Mouse (Mus musculus): Measurements from ENCODE around the gene Magi2. TPM values are rescaled to one million over a fixed set of nuclear protein-coding genes. Genes with fewer than 3 reads are reported as not detected.

The Magi2 gene
- total RNA-seq, 2 experiments from 2014 or later: 139 to 145 TPM

DNA sequence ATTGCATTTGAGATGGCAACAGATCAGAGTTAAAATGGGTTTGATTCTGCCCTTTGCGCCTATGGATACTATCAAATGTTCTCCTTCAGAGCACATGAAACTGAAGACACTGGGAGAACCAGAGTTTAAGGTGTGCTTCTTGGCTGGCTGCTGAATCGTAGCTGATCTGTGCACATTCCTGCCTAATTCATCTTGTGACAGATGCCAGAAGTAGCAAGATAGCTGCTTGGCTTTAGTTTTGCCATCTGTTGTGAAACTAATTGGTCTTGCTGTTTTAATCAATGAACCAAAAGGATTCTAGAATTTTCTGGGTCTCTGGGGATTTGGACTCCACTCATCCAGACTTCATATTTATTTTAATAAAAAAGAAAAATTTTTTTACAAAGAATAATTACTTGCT is 553.2 kb downstream of the Magi2 start:
- DNase-seq (ENCODE audit: extremely low spot score in 1 of 2, low spot score in 2 of 2): no peak
- Histone ChIP-seq H3K4me3 (no peak overlapping the region), H3K27ac (no peak overlapping the region)
- intact Hi-C loops (cut with DNase I): no loop called here
- TF ChIP-seq CTCF (IDR thresholded peaks at IDR 0.05): no peak

DNA sequence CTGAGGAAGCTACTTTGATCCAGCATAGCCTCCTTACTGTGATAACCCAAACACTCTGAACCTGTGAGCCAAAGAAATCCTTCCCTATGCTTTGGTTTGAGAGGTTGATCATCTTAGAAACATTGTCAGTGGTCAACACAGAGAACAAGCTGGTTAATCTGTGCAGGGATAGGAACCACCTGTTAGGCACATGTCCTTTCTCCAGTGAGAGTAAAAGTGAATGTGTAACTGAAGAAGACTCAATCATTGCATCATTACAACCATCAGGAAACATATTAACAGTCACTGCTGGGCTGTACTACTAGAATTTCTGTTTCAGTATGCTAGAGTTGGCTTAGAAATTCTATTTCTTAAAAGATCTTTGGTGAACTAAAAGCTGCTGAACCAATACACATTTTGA is 558.5 kb downstream of the Magi2 start:
- intact Hi-C loops (cut with DNase I): no loop called here
- DNase-seq (ENCODE audit: extremely low spot score in 1 of 2, low spot score in 2 of 2): no peak
- Histone ChIP-seq H3K4me3 (no peak overlapping the region), H3K27ac (no peak overlapping the region)
- TF ChIP-seq CTCF (IDR thresholded peaks at IDR 0.05): no peak

DNA sequence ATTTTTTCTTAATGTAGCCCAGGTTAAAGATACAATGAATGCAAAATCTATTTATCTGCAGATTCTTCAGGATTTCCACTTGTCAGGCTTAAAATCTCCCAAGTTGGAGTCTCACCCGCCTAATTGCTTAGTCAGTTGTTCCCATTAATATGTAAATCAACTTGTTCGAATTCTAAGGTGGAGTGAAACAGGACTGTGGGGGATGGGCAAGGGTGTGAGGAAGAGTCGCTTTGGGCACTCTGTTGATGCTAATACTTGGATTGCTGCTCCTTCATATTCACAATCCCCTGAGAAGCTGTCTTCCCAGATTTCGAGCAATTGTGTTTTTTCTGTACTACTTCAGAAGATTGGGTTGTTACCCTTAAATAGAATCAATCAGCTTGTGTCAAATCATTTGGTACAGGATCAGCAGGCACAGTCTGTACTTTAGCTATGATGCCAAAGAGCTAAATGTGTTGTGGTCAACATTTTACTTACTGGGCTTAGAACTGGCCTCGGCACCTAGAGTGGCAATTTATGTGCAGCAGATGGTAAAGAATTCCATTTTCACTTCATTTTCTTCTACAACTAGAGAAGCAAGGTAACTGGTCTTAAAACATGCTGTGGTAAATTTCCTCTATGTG is 560.8 kb downstream of the Magi2 start:
- no peak for DNase-seq (ENCODE audit: extremely low spot score in 1 of 2, low spot score in 2 of 2)
- Histone ChIP-seq H3K27ac (no peak overlapping the region), H3K4me3 (no peak overlapping the region)
- no peak for TF ChIP-seq CTCF (IDR thresholded peaks at IDR 0.05)
- intact Hi-C loops (cut with DNase I): no loop called here

- no peak overlapping the region for H3K4me3 ChIP-seq
- no peak for DNase-seq (ENCODE audit: extremely low spot score in 1 of 2, low spot score in 2 of 2)
- no peak for TF ChIP-seq CTCF (IDR thresholded peaks at IDR 0.05)
- H3K27ac ChIP-seq: no peak overlapping the region
- intact Hi-C loops (cut with DNase I): no loop called here
Observed at GRCm38 (mm10) chr5:19803052-19803769, 576.4 kb downstream of the Magi2 start.

DNA sequence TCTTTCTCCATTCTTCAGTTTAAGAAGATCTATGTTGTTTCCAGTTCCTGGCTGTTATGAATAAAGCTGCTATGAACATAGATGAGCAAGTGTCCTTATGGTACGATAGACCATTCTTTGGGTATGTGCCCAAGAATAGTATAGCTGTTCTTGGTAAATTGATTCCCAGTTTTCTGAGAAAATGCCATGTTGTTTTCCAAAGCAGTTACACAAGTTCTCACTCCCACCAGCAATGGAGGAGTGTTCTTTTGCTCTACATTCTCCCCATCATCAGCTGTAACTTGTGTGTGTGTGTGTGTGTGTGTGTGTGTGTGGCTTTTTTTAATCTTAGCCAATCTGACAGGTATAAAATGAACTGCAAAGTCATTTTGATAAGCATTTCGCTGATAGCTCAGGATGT is 595.7 kb downstream of the Magi2 start:
- H3K4me3 ChIP-seq: no peak overlapping the region
- TF ChIP-seq CTCF (IDR thresholded peaks at IDR 0.05): no peak
- no peak overlapping the region for H3K27ac ChIP-seq
- intact Hi-C loops (cut with DNase I): no loop called here
- DNase-seq (ENCODE audit: extremely low spot score in 1 of 2, low spot score in 2 of 2): no peak

DNA sequence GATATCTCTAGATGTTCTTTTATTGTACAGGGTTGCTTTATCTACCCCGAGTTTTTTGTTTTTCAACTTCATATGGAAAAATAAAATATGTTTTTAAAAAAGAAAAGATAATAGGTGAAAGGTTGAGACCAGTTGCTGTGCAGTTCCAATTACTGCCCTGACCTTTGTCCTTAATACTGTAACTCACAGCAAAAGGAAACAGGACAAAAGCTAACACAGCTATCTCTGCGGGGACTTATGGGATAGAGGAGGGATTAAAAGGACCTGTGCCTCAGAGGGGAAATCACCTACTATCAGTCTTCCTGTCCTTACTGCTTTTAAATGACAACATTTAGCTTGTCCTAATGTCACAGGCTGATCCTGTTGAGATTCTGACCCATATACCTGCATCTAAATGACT is 599.1 kb downstream of the Magi2 start:
- TF ChIP-seq CTCF (IDR thresholded peaks at IDR 0.05): no peak
- no peak overlapping the region for H3K4me3 ChIP-seq
- H3K27ac ChIP-seq: no peak overlapping the region
- no peak for DNase-seq (ENCODE audit: extremely low spot score in 1 of 2, low spot score in 2 of 2)
- intact Hi-C loops (cut with DNase I): no loop called here

GRCm38 (mm10) chr5:19829341-19829740 is 602.5 kb downstream of the Magi2 start:
- Histone ChIP-seq H3K27ac (no peak overlapping the region), H3K4me3 (no peak overlapping the region)
- DNase-seq (ENCODE audit: extremely low spot score in 1 of 2, low spot score in 2 of 2): no peak
- intact Hi-C loops (cut with DNase I): no loop called here
- no peak for TF ChIP-seq CTCF (IDR thresholded peaks at IDR 0.05)

- intact Hi-C loops (cut with DNase I): no loop called here
Observed at GRCm38 (mm10) chr5:19862854-19863253, 636.0 kb downstream of the Magi2 start.

GRCm38 (mm10) chr5:19870406-19870805 is 643.6 kb downstream of the Magi2 start:
- peak; percentile 17 to 24 for DNase-seq (ENCODE audit: extremely low spot score in 1 of 2, low spot score in 2 of 2)
- Histone ChIP-seq H3K4me3 (no peak overlapping the region), H3K27ac (no peak overlapping the region)
- no peak for TF ChIP-seq CTCF (IDR thresholded peaks at IDR 0.05)
- intact Hi-C loops (cut with DNase I): no loop called here

More at GRCm38 (mm10) chr5:19862854-19863253, 636.0 kb downstream of the Magi2 start:
- no peak for TF ChIP-seq CTCF (IDR thresholded peaks at IDR 0.05)
- no peak for DNase-seq (ENCODE audit: extremely low spot score in 1 of 2, low spot score in 2 of 2)
- Histone ChIP-seq H3K4me3 (no peak overlapping the region), H3K27ac (no peak overlapping the region)

GRCm38 (mm10) chr5:19891693-19892092 is 664.9 kb downstream of the Magi2 start:
- intact Hi-C loops (cut with DNase I): no loop called here

GRCm38 (mm10) chr5:19895893-19896292 is 669.1 kb downstream of the Magi2 start:
- H3K27ac ChIP-seq: no peak overlapping the region
- no peak for TF ChIP-seq CTCF (IDR thresholded peaks at IDR 0.05)
- intact Hi-C loops (cut with DNase I): no loop called here
- H3K4me3 ChIP-seq: no peak overlapping the region
- no peak for DNase-seq (ENCODE audit: extremely low spot score in 1 of 2, low spot score in 2 of 2)

More at GRCm38 (mm10) chr5:19891693-19892092, 664.9 kb downstream of the Magi2 start:
- Histone ChIP-seq H3K27ac (no peak overlapping the region), H3K4me3 (no peak overlapping the region)
- no peak for TF ChIP-seq CTCF (IDR thresholded peaks at IDR 0.05)
- no peak for DNase-seq (ENCODE audit: extremely low spot score in 1 of 2, low spot score in 2 of 2)

DNA sequence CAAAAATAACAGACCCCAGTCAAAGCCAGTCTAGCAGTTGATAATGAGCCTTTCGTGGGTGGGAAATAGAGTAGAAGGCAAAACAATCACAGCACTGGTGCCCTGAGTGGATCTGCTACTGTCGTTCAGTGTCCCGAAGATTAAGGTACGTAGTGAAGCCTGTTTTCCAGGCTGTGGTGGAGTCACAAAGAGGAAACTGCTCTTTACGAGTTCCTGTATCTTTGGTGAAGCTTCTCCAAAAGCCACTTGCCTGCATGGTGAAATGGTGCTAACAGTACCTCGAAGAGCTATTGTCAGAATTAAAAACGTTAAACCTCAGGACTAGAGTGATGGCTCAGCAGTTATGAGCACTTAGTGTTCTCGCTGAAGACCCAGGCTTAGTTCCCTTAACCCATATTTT is 674.8 kb downstream of the Magi2 start:
- Histone ChIP-seq H3K4me3 (no peak overlapping the region), H3K27ac (no peak overlapping the region)
- intact Hi-C loops (cut with DNase I): loop anchor here (10.0 kb wide), 3 partner anchors 347 to 803 kb away; no protein-coding TSS in a partner anchor
- no peak for TF ChIP-seq CTCF (IDR thresholded peaks at IDR 0.05)
- DNase-seq (ENCODE audit: extremely low spot score in 1 of 2, low spot score in 2 of 2): no peak

- no peak overlapping the region for H3K27ac ChIP-seq
- intact Hi-C loops (cut with DNase I): loop anchor here (5.0 to 10.0 kb wide), 4 partner anchors 352 to 798 kb away; no protein-coding TSS in a partner anchor
- no peak overlapping the region for H3K4me3 ChIP-seq
- TF ChIP-seq CTCF (IDR thresholded peaks at IDR 0.05): no peak
- no peak for DNase-seq (ENCODE audit: extremely low spot score in 1 of 2, low spot score in 2 of 2)
Observed at GRCm38 (mm10) chr5:19906636-19907035, 679.8 kb downstream of the Magi2 start.

Data from left cerebral cortex, adult 2 months (tissue).